Mouse (Mus musculus): Measurements from ENCODE around the gene Ly6f.

DNA sequence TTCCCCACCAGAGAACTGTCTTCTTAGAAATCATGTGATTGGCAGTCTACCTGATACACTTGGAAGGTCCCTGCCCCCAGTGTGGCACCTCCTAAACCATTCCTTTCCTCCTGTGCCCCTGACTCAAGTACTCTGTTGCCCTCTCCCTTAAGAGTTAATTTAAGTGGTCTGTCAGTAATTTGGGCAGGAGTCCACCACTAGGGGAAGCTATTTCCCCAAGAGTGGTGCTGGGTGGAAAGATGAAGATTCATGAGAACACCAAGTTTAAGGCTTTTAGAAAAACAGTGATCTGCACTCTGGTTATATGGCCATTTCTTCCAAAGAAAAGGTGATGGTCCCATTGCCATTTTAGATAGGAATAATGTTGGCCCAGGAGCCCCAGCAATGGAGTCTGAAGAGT, 2.4 kb upstream of the Ly6f start:
- TF ChIP-seq CTCF (IDR thresholded peaks at IDR 0.05) (no peak), EP300 (IDR thresholded peaks at IDR 0.05) (no peak)

Measured in lung, postnatal 0 days (tissue).